Mouse (Mus musculus): ENCODE measurements around the gene Gclc. TPM values are rescaled to one million over a fixed set of nuclear protein-coding genes. Genes with fewer than 3 reads are reported as not detected.

The Gclc gene
- 37.6 TPM for polyA plus RNA-seq (2014; fragmentation: Illumina TruSeq; extraction: RNeasy Lipid Tissue Mini Kit (QIAGEN cat#74804); ENCODE audit: insufficient read depth, low read depth, low replicate concordance)

GRCm38 (mm10) chr9:77753853-77754727 lies at the start of gene Gclc:
Gene Gclc (plus strand): TSS chr9:77754535.

Other genes with a start within 250 kb of the Gclc start
- 14.0 TPM for gene Lrrc1, start 209.7 kb upstream of the Gclc start, polyA plus RNA-seq (2014; fragmentation: Illumina TruSeq; extraction: RNeasy Lipid Tissue Mini Kit (QIAGEN cat#74804); ENCODE audit: insufficient read depth, low read depth, low replicate concordance)
- gene Klhl31, start 118.0 kb upstream of the Gclc start, polyA plus RNA-seq (2014; fragmentation: Illumina TruSeq; extraction: RNeasy Lipid Tissue Mini Kit (QIAGEN cat#74804); ENCODE audit: insufficient read depth, low read depth, low replicate concordance): 0.10 TPM
- 93.8 TPM for gene Elovl5, start 162.8 kb downstream of the Gclc start, polyA plus RNA-seq (2014; fragmentation: Illumina TruSeq; extraction: RNeasy Lipid Tissue Mini Kit (QIAGEN cat#74804); ENCODE audit: insufficient read depth, low read depth, low replicate concordance)

Measured in lung, adult 10 weeks (tissue).